Mouse (Mus musculus): ENCODE results near the gene Rnf213. TPM values are rescaled to one million over a fixed set of nuclear protein-coding genes. Genes with fewer than 3 reads are reported as not detected.
A peak's percentile ranks its signal among the peaks of the same experiment; 100 is the strongest.

Rnf213 gene
- polyA plus RNA-seq, 1 experiment from 2014 or later = 10.0 TPM

GRCm38 (mm10) chr11:119503675-119504074, 110.8 kb downstream of the Rnf213 start:
- Histone ChIP-seq H3K4me1 (replicated peaks; ENCODE audit: insufficient read depth, low read length) (no peaks in the 10 kb centered on the region), H3K27me3 (ENCODE audit: insufficient read depth, low read length) (no peaks in the 10 kb centered on the region), H3K36me3 (ENCODE audit: insufficient read depth, low read length) (peaks cover 69% of the 10 kb centered on the region; the same call in 1 of the 2 replicates), H3K4me3 (replicated peaks; ENCODE audit: low read depth, low read length) (no peak overlapping the region), H3K27ac (no peak overlapping the region), H3K9me3 (replicated peaks; ENCODE audit: low read length) (no peaks in the 10 kb centered on the region), H3K4me2 (ENCODE audit: low read length) (no peak overlapping the region), H3K9ac (ENCODE audit: low read depth, low read length) (no peak overlapping the region)
- DNase-seq (ENCODE audit: low spot score) (peak; percentile 69), ATAC-seq (replicated peaks; ENCODE audit: low FRiP score, low read depth) (peak; percentile 59; the same call in 1 of the 2 replicates)
- TF ChIP-seq CTCF (IDR thresholded peaks at IDR 0.05; ENCODE audit: low read depth) = peak; percentile 96

DNA sequence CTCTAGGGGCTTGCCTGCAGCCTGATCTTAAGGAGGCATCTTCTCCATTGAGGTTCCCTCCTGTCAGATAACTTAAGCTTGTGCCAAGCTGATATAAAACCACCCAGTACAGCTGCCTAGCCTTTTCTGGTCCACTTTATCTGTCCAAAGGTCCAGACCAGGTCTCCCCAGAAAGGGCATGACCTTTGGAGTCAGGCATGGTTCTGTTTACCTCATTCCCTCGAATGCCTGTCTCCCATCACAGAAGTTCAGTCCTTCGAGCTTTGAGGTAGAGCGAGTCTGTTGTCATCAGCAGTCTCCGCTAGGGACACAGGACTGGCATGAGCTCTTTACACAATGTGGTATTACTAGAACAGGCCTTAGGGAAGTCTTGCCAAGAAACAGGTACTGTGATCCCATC, 113.5 kb downstream of the Rnf213 start:
- no peak overlapping the region for H3K4me3 ChIP-seq (replicated peaks; ENCODE audit: low read depth, low read length)
- no peaks in the 10 kb centered on the region for H3K4me1 ChIP-seq (replicated peaks; ENCODE audit: insufficient read depth, low read length)

DNA sequence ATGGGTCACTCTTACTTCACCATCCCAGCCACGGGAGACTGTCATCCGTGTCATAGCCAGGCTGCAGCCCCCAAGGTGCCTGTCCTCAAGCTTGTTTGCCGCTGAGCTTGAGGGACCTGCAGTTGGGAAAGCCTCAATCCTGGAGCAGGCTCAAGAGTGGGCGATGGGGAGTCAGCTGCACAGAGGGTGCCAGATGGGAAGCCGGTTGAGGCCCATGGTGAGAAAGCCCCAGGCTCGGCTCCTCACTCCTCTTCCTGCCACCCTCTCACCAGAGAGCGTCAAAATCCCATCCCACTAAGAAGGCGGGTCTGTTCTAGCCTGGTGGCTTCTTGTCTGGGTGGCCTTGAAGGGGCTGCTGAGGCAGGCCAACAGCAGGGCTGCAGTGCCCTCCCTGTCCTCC, 114.9 kb downstream of the Rnf213 start:
- WGBS = 85% methylated on average over 8 of the region's 8 CpGs
- Histone ChIP-seq H3K9ac (ENCODE audit: low read depth, low read length) (no peak overlapping the region), H3K4me3 (replicated peaks; ENCODE audit: low read depth, low read length) (no peak overlapping the region), H3K27me3 (ENCODE audit: insufficient read depth, low read length) (0 out of 2 replicates have a peak, but pooled peaks cover 2% of the 10 kb centered on the region), H3K27ac (no peak overlapping the region), H3K36me3 (ENCODE audit: insufficient read depth, low read length) (peaks cover 36% of the 10 kb centered on the region; the same call in 1 of the 2 replicates), H3K4me1 (replicated peaks; ENCODE audit: insufficient read depth, low read length) (no peaks in the 10 kb centered on the region), H3K4me2 (ENCODE audit: low read length) (no peak overlapping the region), H3K9me3 (replicated peaks; ENCODE audit: low read length) (no peaks in the 10 kb centered on the region)
- no peak for TF ChIP-seq CTCF (IDR thresholded peaks at IDR 0.05; ENCODE audit: low read depth)
- DNase-seq (ENCODE audit: low spot score) (no peak), ATAC-seq (replicated peaks; ENCODE audit: low FRiP score, low read depth) (no peak)

More for the DNA sequence above, 113.5 kb downstream of the Rnf213 start:
- 88% methylated on average over 4 of the region's 4 CpGs for WGBS
- no peaks in the 10 kb centered on the region for H3K9me3 ChIP-seq (replicated peaks; ENCODE audit: low read length)
- DNase-seq (ENCODE audit: low spot score) = no peak
- no peak overlapping the region for H3K4me2 ChIP-seq (ENCODE audit: low read length)
- H3K36me3 ChIP-seq (ENCODE audit: insufficient read depth, low read length) = peaks cover 50% of the 10 kb centered on the region; the same call in 1 of the 2 replicates
- H3K27me3 ChIP-seq (ENCODE audit: insufficient read depth, low read length) = no peaks in the 10 kb centered on the region
- no peak overlapping the region for H3K9ac ChIP-seq (ENCODE audit: low read depth, low read length)
- no peak for ATAC-seq (replicated peaks; ENCODE audit: low FRiP score, low read depth)
- no peak for TF ChIP-seq CTCF (IDR thresholded peaks at IDR 0.05; ENCODE audit: low read depth)
- H3K27ac ChIP-seq = no peak overlapping the region

DNA sequence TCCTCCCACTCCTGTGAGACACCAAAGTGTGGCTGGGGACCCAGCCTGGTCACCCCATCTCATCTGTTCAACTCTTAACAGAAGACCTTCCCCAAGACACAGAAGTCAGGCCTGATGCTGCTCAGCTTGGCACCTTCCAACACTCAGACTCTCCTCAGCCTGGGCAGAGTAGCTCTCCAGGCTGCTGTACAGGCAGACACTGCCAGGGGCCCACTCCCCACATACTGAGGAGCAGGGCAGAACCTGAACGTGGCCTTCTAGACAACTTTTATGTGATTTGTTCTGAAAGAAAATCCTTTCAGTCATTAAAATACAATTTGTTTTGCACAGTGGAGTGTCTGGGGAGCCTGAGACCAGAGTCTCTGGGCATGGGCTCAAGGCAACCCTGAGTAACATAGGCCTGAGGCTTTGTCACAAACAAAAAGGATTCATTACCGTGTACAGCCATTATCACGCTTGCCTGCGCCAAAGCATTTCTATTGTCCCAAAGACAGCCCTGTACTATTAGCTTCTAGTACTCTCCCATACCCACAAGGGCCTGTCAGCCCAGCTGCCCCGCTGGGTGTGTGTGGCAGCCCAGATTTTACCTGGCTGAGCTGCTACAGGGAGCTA, 116.4 kb downstream of the Rnf213 start:
- H3K4me2 ChIP-seq (ENCODE audit: low read length) = no peak overlapping the region
- no peak for DNase-seq (ENCODE audit: low spot score)
- no peak overlapping the region for H3K9ac ChIP-seq (ENCODE audit: low read depth, low read length)
- 0 out of 2 replicates have a peak, but pooled peaks cover 2% of the 10 kb centered on the region for H3K27me3 ChIP-seq (ENCODE audit: insufficient read depth, low read length)
- ATAC-seq (replicated peaks; ENCODE audit: low FRiP score, low read depth) = no peak
- H3K36me3 ChIP-seq (ENCODE audit: insufficient read depth, low read length) = peaks cover 26% of the 10 kb centered on the region; the same call in 1 of the 2 replicates
- H3K27ac ChIP-seq = no peak overlapping the region
- no peaks in the 10 kb centered on the region for H3K4me1 ChIP-seq (replicated peaks; ENCODE audit: insufficient read depth, low read length)
- no peak for TF ChIP-seq CTCF (IDR thresholded peaks at IDR 0.05; ENCODE audit: low read depth)
- 65% methylated on average over 5 of the region's 5 CpGs for WGBS
- no peaks in the 10 kb centered on the region for H3K9me3 ChIP-seq (replicated peaks; ENCODE audit: low read length)
- no peak overlapping the region for H3K4me3 ChIP-seq (replicated peaks; ENCODE audit: low read depth, low read length)

DNA sequence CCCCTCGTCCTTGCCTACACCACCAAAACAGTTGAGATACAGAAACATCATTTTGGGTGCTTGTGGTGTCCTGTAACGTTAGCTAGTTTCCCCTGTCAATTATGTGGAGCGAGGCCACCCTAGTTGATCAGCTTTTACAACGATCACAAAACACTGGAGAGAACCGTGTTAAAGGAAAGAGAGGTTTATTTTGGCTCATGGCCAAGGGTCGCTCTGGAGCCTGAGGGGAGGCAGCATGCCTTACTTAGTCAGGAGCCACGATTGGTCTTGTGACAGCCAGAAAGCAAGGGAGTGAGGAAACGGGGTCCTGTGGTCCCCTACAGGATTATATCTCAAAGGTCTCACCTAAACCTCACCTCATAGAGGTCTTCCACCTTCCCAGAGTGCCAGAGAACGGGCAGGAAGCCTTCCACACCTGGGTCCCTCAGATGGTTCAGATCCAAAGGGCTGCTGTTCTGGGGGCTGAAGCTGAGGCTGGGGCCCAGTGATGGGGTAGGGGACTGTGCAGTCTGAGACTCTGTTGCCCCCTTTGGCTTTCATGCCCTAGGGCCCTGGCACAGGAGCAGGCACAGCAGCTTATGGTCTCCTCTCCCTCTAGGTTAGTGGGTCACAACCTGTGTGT, 120.2 kb downstream of the Rnf213 start:
- ATAC-seq (replicated peaks; ENCODE audit: low FRiP score, low read depth) (no peak), DNase-seq (ENCODE audit: low spot score) (no peak)
- WGBS = 22% methylated on average over 9 of the region's 9 CpGs
- Histone ChIP-seq H3K4me2 (ENCODE audit: low read length) (no peak overlapping the region), H3K9ac (ENCODE audit: low read depth, low read length) (no peak overlapping the region), H3K27me3 (ENCODE audit: insufficient read depth, low read length) (0 out of 2 replicates have a peak, but pooled peaks cover 2% of the 10 kb centered on the region), H3K4me1 (replicated peaks; ENCODE audit: insufficient read depth, low read length) (0 out of 2 replicates have a peak, but pooled peaks cover 3% of the 10 kb centered on the region), H3K36me3 (ENCODE audit: insufficient read depth, low read length) (no peaks in the 10 kb centered on the region), H3K4me3 (replicated peaks; ENCODE audit: low read depth, low read length) (no peak overlapping the region), H3K9me3 (replicated peaks; ENCODE audit: low read length) (no peaks in the 10 kb centered on the region), H3K27ac (no peak overlapping the region)
- no peak for TF ChIP-seq CTCF (IDR thresholded peaks at IDR 0.05; ENCODE audit: low read depth)

DNA sequence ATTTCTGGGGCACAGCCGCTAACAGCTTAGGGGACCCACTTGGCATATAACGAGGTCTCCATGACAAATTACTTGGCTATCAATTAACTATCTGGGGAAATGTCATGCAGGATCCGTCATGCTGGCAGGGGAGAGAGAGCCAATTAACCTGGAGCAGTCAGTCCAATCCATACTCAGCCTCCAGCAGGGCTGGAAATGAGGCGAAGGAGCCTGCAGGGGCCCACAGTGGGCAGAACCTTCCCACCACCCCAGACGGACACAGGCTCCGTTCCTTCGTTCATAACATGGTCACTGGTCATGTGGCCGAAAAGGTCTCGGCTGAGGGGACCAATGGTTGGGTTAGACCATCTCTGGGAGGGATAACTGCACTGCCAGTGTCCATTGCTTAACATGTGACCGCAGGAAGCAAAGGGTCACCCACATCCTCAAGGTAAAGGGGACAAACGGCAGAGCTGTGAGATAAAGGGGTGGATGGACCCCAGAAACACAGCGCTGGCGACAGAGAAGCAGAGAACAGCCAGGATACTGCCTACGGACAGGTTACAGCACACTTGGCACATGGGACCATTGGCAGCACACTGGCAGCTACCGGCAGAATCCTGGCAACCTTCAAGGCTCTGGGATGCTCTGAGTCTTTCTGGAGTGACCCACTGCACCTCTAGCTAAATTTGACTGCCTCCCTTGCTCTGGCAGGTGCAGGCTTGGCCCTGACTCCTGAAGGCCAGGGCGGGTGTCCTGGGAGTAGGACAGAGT, 121.4 kb downstream of the Rnf213 start:
- no peaks in the 10 kb centered on the region for H3K36me3 ChIP-seq (ENCODE audit: insufficient read depth, low read length)
- 0 out of 2 replicates have a peak, but pooled peaks cover 3% of the 10 kb centered on the region for H3K4me1 ChIP-seq (replicated peaks; ENCODE audit: insufficient read depth, low read length)
- no peak for TF ChIP-seq CTCF (IDR thresholded peaks at IDR 0.05; ENCODE audit: low read depth)
- DNase-seq (ENCODE audit: low spot score) (no peak), ATAC-seq (replicated peaks; ENCODE audit: low FRiP score, low read depth) (no peak)
- no peak overlapping the region for H3K4me2 ChIP-seq (ENCODE audit: low read length)
- no peak overlapping the region for H3K9ac ChIP-seq (ENCODE audit: low read depth, low read length)
- 53% methylated on average over 16 of the region's 16 CpGs for WGBS
- H3K27ac ChIP-seq = no peak overlapping the region
- H3K4me3 ChIP-seq (replicated peaks; ENCODE audit: low read depth, low read length) = no peak overlapping the region
- 0 out of 2 replicates have a peak, but pooled peaks cover 2% of the 10 kb centered on the region for H3K27me3 ChIP-seq (ENCODE audit: insufficient read depth, low read length)
- H3K9me3 ChIP-seq (replicated peaks; ENCODE audit: low read length) = no peaks in the 10 kb centered on the region

All from kidney, postnatal 0 days (tissue).